Mouse (Mus musculus) kidney, adult 18-20 months (tissue): ENCODE data around the gene Ehd3.

Source experiments
- DNase-seq: peaks from one replicate; pipeline ENCODE4 v3.0.0; 2021

The Ehd3 gene

DNA sequence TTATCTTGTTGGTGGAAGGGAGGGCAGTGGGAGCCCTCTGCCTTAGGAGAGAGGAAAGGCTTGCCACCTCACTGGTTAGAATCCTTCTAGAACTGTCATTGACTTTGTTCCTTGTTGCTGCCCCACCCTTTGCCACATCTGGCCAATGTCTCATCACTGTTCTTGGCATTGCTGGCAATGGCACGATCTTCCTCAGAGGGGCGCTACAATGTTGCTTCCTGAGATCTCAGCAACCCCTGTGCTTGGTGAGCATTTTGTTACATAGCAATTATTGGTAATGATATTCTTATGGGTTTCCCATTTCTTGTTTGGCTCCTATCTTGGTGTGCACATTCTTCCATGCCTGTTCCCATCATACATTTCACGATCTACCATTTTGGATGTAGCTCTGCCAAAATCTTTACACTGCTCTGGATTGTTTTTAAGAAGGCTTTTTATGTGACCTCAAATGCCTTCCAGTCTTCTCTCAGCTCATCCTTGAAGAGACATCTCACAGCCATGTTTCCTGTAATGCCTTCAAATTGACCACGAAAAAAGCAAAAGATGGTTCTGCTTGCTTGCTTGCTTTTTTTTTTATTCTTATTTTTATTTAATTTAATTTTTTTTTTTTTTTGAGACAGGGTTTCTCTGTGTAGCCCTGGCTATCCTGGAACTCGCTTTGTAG is at the start of gene Ehd3:
Gene Ehd3, plus strand, starts transcription at position 614 of the 664 bp plus-strand sequence.
- no peak for DNase-seq

DNA sequence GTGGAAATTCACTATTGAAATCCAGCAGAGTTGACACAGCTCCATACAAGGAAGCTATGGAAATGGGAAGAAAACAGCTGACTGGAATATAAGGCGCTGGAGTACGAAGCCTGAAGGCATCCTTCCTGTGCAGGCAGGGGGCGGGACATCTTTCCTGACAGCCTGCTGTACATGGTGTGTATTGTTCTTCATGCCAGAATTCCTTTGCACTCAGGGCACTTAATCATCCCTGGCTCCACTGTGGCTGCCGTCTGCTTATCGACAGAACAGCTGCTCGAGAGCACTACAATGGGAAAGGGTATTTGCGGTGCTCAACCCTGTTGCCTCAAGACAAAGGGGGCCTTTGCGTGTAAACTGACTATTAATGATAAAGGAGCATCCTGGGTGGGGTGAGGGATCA is 33.0 kb upstream of the Ehd3 start:
- DNase-seq: peak; percentile 34

DNA sequence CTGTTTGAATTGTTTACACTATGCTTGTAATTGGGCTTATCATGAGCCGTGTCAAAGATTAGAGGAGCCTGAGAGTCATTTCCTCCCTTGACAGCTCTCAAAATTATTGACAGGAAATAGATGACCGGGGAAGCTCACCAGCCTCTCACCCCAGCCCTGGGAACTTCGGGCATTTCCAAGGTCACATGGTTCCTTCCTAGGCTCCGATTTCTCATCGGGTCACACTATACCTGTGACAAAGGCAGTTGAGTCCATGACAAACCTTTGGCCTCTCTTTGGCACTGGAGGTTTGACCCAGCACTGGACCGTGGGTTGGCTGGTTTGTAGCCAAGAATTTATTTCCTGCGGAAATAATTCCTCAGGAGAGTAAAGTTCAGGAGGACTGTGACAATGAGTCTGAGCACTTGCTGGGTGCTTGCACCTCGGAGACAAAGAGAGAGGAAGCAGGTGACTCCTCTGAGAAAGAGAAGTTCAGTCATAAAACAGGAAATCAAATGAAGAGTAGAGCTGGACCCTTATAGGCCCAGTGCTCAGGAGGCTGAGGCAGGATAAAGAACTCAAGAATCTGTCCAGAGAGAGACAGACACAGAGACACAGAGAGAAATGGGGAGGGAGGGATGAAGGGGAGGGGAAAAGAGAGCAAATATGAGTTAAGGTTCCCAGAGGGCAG is 17.2 kb upstream of the Ehd3 start:
- peak; percentile 54 for DNase-seq

DNA sequence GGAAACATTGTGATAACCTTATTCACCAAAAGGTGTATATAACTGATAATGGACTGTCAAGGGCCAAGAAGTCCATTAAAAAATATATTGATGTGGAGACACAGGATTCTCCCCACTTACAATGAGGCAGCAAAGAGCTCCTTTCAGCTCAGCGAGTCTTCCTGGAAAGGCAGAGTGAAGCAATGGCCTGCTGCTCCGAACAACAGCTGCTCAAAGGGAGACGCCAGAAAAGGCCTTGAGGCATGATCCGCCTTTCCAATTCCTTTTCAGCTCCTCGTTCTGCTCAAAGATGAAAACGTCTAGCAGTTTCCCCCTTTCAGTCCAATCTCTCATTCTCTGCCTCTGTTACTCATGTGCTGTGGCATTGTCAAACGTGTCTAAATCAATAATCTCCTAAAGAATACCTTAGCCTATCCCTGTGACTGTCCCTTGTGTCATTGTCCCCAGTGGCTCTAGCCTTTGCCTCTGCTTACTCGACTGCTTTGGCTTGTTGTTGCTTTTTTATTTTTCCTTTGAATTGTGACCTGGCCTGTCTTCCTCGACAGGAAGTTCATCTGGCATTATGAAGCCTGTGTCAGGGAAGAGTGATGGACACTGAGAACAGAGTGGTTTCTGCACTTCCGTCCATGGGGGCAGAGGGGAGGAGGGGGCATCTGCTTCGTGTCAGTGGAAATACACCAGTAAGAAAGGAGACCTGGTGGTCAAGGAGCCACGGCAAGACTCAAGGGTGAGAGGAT is 13.5 kb upstream of the Ehd3 start:
- no peak for DNase-seq

DNA sequence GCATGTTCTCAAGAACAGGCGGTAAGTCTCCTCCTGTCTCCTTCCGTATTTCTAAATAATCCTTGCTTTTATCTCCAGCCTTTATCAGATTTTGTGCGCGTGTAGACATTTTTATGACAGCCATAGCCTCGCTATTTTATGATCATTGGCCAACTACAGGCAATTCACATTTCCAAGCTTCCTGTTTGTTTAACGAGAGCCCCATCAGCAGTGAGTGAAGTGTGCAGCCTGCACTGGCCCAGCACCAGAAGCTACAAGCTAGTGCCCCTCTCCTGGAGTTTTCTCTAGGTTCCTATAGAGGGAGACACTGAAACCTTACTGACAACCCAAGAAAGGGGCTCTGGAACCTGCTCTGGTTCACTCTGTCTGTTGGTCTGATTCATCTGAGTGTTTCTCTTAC is 7.1 kb upstream of the Ehd3 start:
- no peak for DNase-seq

DNA sequence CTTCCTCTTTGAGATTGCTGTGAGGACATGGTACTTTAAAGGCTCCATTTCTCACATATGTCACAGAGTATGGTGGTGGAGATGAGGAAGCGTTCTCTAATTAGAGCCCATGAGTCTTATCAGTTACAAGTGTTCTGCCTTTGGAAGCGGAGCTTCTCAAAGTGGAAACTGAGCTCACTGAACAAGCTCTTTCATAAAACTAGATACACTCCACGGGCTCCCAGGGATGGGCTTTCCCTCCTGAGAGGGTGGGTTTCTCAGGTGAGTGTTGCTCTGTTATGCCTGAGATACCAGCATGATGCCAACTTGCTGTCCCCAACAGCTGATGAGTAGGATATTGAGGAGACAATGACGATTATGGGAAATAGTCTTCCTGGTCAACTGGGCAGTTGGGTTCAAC is 6.2 kb upstream of the Ehd3 start:
- DNase-seq: no peak

DNA sequence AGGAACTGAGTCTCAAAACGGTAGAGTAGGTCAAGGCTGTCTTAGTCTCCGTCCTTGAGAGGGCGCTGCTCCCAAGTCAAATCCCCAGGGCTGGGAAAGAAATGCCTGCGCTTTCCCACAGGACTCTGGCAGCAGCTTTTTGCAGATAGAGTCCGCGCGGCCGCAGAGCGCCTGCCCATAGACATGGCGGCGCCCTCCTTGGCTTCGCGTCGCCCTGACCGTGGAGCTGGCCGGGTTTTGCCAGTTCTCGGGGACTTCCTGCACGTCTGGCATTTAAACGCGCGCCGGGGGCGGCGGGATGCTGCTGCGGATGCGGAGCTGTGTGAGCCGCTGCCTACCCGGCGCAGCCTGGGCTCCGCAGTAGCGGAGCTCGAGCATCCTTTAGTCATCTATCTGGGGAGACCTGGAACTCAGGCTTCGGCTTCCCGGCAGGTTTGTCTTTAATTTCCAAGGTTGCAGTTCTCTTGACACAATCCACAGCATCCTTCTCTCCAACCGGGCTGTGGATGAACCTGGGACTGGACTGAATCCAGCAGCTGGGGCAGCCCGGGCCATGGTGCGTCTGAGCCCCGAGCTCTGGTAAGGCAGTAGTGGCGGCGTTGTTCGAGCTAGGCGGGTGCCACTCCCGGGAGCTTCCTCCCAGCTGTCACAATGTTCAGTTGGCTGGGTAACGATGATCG is 798 bp downstream of the Ehd3 start:
- DNase-seq: peak; percentile 89

DNA sequence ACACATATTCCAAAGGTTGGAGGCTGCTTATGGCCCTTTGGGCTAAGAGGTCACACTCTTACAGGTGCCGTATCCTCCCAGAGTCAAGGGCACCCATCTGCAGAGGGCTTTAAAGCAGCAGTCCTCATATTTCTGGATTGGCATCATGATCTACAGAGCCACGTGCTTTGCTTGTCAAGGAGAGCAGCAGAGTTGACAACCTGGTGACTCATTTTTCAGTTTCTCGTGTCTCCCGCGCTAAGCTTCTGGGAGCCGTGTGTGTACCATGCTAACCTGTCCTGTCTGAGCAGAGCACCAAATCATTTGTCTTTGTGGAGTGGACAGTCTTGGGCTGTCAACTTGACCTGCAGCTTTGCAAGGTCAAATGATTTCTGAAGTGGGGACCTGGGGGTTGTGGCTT is 2.4 kb downstream of the Ehd3 start:
- no peak for DNase-seq

DNA sequence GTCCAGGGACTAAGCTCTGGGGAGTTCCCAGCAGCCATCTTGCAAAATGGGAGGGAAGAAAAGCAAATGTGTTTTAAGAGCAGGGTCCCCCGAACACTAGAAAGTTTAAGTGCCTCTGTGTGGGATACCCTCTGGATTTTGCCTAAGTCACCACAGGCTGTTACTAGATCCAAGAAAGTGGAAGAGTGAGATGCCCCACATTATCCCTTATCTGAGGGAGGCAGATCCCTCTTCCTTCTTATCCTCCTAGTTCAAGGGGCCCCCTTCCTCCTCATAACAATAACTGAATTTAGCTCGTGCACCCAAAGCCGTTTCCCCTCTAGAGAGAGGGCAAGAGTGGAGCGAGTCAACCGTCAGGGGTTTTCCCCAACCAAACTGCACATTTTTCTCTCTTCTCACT is 3.3 kb downstream of the Ehd3 start:
- no peak for DNase-seq

DNA sequence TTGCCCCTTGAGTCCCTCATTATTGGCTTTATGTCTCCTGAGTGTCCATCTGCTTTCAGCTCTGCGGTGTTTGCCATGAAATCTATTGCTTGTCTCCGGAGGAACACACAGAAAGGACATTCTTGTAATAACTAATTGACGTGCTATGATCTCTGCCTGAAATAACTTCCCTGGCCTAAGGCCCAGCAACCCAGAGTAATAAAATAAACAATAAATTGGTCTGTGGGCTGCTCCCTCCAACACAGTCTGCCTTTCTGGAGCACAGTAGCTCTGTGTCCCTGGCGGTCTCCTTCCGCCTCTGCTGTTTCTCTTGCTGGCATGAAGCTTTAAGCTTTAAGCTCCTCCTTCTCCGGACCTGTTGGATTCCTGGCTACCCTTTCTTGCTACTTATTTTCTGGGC is 4.5 kb downstream of the Ehd3 start:
- DNase-seq: peak; percentile 44

DNA sequence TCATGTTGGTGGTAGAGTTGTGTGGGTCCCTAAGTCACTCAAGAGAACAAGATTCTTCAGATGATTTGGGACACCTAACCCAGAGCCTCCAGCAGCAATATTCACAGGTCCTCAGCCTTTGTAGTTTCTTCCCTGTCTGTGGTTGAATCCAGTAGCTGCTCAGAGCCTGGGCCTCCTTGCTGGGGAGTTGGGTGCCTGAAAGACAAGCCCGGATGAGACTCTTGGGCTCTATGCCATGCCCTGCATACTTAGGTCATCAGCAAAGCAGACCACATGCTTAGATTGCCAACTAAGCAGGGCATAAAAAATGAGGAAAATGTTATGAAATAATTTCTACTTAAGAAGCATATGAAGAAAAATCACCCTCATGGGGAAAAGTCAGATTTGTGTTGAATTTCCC is 6.9 kb downstream of the Ehd3 start:
- DNase-seq: no peak

DNA sequence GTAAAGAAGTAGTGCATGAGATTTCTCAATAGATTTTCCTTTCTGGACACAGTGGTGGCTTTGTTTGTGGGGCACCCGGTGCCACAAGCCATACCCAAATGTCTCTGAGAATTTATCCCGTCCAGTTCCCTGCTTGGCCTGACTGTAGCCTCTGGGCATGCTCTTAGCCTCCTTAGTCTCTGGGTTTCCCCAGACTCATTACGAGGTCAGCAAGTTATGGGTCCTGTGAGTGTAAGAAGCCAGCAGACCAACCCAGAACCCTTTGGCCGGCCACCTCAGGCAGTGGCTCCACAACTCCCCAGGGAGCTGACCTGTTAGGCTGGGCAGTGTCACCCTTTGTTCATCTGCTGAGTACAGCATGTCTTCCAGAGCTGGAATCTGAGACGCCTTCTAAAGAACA is 7.6 kb downstream of the Ehd3 start:
- peak; percentile 50 for DNase-seq

DNA sequence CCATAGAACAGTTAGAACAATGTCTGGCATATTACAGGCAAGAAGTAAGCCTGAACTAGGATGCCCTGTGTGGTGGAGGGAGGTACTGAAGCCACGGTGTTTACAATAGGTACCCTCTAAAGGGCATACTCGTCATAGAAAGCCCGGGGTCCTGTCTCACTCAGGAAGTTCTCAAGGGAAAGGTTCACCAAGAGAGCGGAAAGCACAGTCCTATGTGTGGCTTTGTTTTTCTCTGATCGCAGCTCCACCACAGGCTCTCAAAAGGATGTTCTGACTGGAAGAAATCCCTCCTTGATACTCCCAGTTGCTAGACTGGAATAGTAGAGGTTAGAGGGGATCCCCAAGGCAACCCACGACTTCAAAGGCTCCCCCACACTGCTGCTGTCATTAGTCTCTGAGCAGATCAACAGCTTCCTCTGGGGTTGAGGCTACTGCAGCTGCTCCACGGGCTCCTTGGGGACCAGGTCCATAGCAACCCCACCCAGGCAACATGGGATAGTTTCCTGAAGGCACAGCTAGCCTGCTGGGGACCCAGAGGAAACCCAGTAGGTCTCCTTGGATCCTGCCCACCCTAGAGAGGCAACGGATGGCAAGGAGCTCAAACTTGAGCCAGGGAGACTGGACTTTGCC is 9.2 kb downstream of the Ehd3 start:
- no peak for DNase-seq

DNA sequence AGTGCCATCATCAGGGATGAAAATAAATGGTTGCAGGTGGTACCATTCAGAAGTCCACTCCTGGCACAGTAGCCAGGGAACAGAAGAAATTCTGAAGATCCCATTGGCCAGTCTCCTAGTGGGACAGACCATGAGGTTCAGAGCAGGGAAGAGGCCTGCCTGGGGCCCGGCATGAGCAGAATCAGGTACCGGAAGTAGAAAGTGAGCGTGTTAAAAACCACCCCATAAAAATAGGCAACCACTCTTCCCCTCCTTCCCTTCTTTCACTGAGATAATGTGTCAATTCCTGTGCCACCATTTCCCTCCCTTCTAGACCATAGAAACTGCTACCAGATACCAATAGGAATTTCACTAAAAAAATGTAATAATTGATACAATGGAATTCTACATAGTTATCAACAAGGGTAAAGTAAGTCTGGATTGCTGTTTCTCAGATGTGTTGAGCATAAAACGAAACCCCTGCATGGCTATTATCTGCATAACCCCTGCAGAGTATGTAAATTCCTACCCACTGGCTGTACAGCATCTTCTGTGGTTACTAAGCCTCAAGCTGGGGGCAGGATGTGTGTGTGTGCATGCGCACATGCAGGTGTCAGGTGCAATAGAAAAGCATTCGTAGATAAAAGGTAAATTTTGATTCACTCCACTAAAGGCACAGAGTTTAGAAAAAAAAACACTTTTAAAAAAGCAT is 10.7 kb downstream of the Ehd3 start:
- no peak for DNase-seq

DNA sequence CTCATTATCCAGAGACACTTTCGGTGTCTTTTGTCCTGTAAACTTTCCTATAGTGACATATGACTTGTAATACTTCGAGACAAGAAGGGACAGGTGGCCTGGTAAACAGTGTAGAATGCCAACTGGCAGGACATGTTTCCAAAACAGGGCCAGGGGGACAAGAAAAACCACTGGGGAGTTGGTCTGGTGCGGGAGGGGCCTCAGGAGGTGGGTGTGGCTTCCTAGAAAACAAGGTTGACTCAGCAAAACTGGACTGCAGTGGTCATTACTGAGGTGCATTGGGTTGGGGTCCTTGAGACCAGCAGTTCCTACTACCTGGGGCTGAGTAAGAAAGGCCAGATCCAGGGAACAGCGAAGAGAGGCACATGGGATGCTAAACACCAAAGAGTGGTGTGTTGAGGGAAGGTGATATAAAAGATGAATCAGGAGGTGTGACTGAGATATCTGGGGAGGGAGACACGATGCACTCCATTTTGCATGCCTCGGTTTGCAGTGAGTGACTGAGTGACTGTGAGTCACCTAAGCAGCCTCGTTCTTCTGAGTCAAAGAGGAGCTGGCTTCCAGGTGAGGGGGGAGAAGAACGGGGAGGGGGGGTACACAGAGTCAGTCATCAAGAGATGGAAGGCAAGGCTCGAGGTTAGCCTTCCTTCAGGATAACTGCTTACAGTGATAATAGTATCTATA is 13.9 kb downstream of the Ehd3 start:
- no peak for DNase-seq

DNA sequence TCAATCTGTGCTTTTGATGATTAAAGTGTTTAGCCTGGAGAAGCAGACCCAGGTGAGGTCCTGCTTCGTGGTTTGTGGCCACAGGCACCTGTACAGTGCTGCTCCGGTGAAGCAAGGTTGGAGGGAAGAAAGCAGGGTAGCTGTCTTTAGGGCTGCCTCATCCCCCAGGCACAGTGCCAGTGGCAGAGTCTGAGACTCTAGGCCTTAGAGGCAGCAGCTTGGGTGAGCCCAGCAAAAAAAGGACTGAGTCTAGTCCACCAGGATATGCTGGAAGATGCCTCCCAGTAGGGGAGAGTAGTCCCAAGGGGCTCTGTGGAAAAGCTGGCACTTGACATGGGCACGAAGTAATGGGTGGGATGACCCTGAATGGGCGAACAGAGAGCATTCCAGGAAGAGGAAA is 15.0 kb downstream of the Ehd3 start:
- DNase-seq: no peak

DNA sequence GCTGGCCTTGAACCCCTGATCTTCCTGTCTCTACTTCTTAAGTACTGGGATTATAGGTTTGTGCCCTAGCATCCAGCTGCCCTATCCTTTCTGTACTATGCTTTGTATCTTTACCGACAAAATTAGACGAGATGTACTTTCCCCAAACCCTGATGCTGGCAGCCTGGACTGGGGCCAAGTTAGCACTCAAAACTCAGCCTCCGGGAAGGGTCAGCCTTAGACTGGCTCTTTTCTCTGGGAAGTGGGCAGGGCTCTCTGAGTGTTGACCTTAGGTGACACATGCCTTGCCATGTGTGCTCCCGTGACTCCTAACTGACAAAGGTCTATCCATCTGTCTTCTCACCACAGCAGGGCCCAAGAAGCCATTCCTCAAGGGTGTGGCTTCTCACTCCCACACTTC is 16.8 kb downstream of the Ehd3 start:
- DNase-seq: no peak

DNA sequence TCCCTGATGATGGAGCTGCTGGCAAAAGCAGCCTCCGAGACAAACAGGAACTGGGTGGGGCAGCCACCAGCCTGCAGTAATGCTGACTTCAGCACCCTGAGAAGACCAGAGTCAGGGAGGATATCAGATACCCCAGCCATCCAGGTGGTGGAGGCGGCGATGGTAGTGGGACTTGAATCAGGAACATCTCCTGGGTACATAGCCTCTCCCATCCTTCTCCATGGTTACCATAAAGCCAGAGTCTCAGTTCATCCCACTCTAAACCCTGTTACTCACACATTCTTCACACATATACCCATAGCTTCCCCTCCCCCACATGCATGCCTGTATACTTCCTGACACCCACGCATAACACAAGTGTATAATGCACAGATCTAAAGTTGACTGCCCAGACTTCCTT is 18.3 kb downstream of the Ehd3 start:
- no peak for DNase-seq

DNA sequence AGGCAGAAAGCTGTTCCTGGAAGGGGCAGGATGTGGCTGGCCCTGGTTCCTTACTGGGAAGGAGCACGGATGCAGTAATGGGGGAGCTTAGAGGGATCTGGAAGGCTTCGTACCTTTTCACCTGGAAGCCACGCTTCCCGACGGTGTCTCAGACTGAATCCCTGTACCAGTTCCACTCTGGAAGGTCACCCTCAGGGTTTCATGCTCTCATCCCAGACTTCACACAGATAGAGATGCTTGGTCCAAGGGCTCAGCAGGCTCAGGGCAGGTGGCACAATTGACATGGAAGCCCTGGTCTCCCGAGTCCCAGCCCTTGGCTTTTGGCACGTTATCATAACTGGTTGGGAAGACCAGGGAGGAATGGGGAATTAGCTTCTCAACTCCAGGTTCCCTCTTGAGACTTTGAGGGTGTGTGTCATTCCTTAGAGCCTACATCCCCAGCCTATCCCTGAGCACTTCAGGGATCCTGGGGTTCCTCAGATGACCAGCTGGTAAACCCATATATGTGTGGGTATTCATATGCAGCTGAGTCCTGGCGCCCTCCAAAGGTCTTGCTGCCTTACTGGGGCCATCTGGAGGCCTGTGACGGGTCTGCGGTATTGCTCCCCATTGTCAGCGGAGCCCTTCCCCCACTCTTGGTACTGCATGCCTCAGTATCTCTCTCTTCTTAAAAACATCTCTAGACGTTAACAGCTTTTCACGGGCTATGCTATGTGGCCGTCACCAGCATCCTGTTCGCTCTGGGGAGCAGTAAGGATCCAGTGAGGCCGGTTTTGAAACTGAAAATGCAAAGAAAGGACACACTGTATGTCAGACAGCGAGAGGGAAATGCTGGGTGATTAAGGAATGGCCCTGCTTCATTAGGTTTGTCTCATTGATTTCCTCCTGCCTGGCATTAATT is 19.4 kb downstream of the Ehd3 start:
- no peak for DNase-seq

DNA sequence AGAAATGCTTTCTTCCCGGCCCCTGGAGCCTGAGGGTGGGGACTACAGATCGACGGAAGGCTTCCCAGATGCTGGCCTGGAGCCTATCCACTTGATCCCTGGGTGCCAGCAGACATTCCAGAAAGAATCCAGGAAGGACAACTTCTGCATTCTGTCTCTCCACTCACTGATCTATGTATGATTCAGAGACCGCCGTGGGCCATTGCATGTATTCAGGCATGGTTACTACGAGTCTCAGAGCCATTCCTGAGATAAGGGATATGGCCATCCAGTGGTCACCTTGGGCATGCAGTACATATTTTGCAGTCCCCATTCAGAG is 20.0 kb downstream of the Ehd3 start:
- DNase-seq: no peak

DNA sequence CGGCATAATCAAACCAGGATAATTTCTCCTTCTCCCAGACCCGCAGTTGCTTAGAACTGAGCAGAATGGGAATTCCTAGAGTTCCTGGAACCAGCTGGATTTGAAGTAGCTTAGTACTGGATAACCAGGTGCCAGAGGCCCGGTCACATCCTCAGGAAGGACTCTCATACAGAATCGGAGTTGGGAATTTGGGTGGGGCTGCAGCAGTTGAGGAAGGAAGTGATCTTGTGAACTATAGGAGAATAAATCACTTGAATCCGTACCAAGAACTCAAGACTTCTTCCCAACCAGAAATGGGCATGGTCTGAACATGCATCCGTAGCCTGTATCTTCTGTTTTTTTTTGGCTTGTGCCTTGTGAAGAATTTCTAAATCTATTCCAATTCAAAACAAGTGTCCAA is 22.2 kb downstream of the Ehd3 start:
- DNase-seq: no peak
